Comparison of ENCODE assay signal across 33 mouse cellular contexts in the genomic region with DNA sequence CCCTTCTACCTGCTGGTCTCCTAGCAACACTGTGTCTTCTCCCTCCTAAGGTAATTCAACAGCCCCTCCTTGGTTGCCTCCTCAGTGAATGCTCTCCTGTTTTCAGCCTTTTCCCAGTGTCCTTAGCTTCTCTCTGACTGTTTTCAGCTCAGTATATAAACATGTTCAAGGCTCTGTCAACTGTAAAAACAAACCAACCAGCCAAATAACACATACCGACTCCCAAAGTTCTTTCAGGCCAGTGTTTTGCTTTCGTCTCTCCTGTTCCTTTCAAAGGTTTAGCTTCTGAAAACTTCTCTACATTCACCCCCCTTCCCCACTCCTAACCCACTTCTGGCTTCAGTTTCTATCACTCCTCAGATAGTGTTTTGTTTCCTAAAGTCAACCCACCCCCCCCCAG.
DNase-seq lines count a peak whose midpoint lies in the region; ATAC-seq and TF ChIP-seq lines count a peak whose summit lies in the region.
"Had no signal": no experiment of that assay in that cellular context is flagged by ENCODE, and none has a peak within 500 bp of the region (broad histone marks: within the 10 kb centered on the region; RNA-seq: fewer than 3 reads in every experiment).

No protein-coding gene starts in this region.

- no peaks in the 10 kb centered on the region for H3K9me3 ChIP-seq in liver, embryonic 15.5 days (replicated peaks)
- no peaks in the 10 kb centered on the region for H3K9me3 ChIP-seq in liver, embryonic 11.5 days (ENCODE audit: control insufficient read depth, low read length)
- no peaks in the 10 kb centered on the region for H3K9me3 ChIP-seq in MEL (replicated peaks; ENCODE audit: insufficient read depth, low read length)
- H3K9me3 ChIP-seq: embryonic facial prominence, embryonic 13.5 days; forebrain, embryonic 13.5 days; heart, embryonic 13.5 days; hindbrain, embryonic 10.5 days; hindbrain, embryonic 15.5 days; limb, embryonic 10.5 days; limb, embryonic 15.5 days; midbrain, embryonic 10.5 days; midbrain, embryonic 15.5 days; neural tube, embryonic 15.5 days had no signal

- no peaks in the 10 kb centered on the region for H3K27me3 ChIP-seq in heart, adult 2 months (ENCODE audit: control insufficient read depth, insufficient read depth, low read length)
- no peaks in the 10 kb centered on the region for H3K27me3 ChIP-seq in liver, embryonic 15.5 days
- no peaks in the 10 kb centered on the region for H3K27me3 ChIP-seq in liver, embryonic 11.5 days (replicated peaks; ENCODE audit: control insufficient read depth, insufficient read depth, low read length)
- no peaks in the 10 kb centered on the region for H3K27me3 ChIP-seq in MEL (ENCODE audit: control insufficient read depth in 1 of 2, insufficient read depth in 2 of 2, low read length in 2 of 2)
- H3K27me3 ChIP-seq: embryonic facial prominence, embryonic 13.5 days; forebrain, embryonic 13.5 days; heart, embryonic 13.5 days; hindbrain, embryonic 15.5 days; limb, embryonic 15.5 days; midbrain, embryonic 15.5 days; neural tube, embryonic 15.5 days had no signal

- no peak for TF ChIP-seq RAD21 in MEL (IDR thresholded peaks at IDR 0.05; ENCODE audit: low read depth, low read length)

- TF ChIP-seq EP300 in heart, adult 2 months (IDR thresholded peaks at IDR 0.05; ENCODE audit: insufficient read depth, low read depth, low read length) = no peak
- no peak for TF ChIP-seq EP300 in MEL (IDR thresholded peaks at IDR 0.05; ENCODE audit: low read depth in 1 of 2, low read length in 2 of 2)

- H3K9ac ChIP-seq in heart, adult 2 months (ENCODE audit: low read depth, low read length) = no peak overlapping the region
- H3K9ac ChIP-seq in liver, embryonic 15.5 days = no peak overlapping the region
- H3K9ac ChIP-seq in liver, embryonic 11.5 days (ENCODE audit: low read depth, low read length) = no peak overlapping the region
- H3K9ac ChIP-seq in MEL (ENCODE audit: control insufficient read depth, low read depth, low read length, poor library complexity, severe bottlenecking) = no peak overlapping the region
- H3K9ac ChIP-seq: embryonic facial prominence, embryonic 13.5 days; forebrain, embryonic 13.5 days; heart, embryonic 13.5 days; hindbrain, embryonic 15.5 days; limb, embryonic 15.5 days; midbrain, embryonic 15.5 days; neural tube, embryonic 15.5 days had no signal

- H3K4me1 ChIP-seq in heart, adult 2 months (ENCODE audit: control insufficient read depth, insufficient read depth, low read length) = peaks cover 14% of the 10 kb centered on the region
- H3K4me1 ChIP-seq in liver, embryonic 15.5 days (replicated peaks) = peaks cover 59% of the 10 kb centered on the region
- peaks cover 67% of the 10 kb centered on the region for H3K4me1 ChIP-seq in liver, embryonic 11.5 days (replicated peaks; ENCODE audit: control insufficient read depth, insufficient read depth, low read length)
- peaks cover 18 to 60% of the 10 kb centered on the region in 2 experiments for H3K4me1 ChIP-seq in MEL (ENCODE audit: control insufficient read depth in 1 of 2, insufficient read depth in 2 of 2, low read length in 2 of 2)
- H3K4me1 ChIP-seq: forebrain, embryonic 13.5 days; hindbrain, embryonic 15.5 days; midbrain, embryonic 15.5 days had no signal

- H3K27ac ChIP-seq in heart, adult 2 months = no peak overlapping the region
- 0 out of 2 replicates have a peak overlapping the region, but pooled peaks have one; percentile 14 for H3K27ac ChIP-seq in liver, embryonic 15.5 days (replicated peaks)
- no peak overlapping the region for H3K27ac ChIP-seq in liver, embryonic 11.5 days (ENCODE audit: low read depth, low read length)
- H3K27ac ChIP-seq in MEL (ENCODE audit: control insufficient read depth, low read depth, low read length) = peak overlapping the region; percentile 28; the same call in 1 of the 2 replicates
- H3K27ac ChIP-seq: embryonic facial prominence, embryonic 13.5 days; forebrain, embryonic 13.5 days; heart, embryonic 13.5 days; hindbrain, embryonic 10.5 days; hindbrain, embryonic 15.5 days; kidney, postnatal 0 days; limb, embryonic 10.5 days; limb, embryonic 15.5 days; midbrain, embryonic 10.5 days; midbrain, embryonic 15.5 days; neural tube, embryonic 15.5 days had no signal

- 50% methylated on average over 2 of the region's 2 CpGs for WGBS in heart, adult 2 months
- 49% methylated on average over 2 of the region's 2 CpGs for WGBS in liver, embryonic 15.5 days (ENCODE audit: insufficient replicate concordance)
- 44% methylated on average over 2 of the region's 2 CpGs for WGBS in liver, embryonic 11.5 days

- ATAC-seq in liver, embryonic 15.5 days (ENCODE audit: insufficient read depth) = no peak
- ATAC-seq in liver, embryonic 11.5 days (replicated peaks; ENCODE audit: low FRiP score) = no peak
- ATAC-seq: CD4-positive, CD25-positive, alpha-beta regulatory T cell, adult 4 months; forebrain, embryonic 13.5 days; inflammation-experienced regulatory T-cells, adult 6 months; midbrain, embryonic 15.5 days had no signal

- no peak overlapping the region for H3K4me2 ChIP-seq in liver, embryonic 15.5 days
- H3K4me2 ChIP-seq in liver, embryonic 11.5 days = no peak overlapping the region
- H3K4me2 ChIP-seq: embryonic facial prominence, embryonic 13.5 days; forebrain, embryonic 13.5 days; heart, embryonic 13.5 days; hindbrain, embryonic 15.5 days; limb, embryonic 15.5 days; midbrain, embryonic 15.5 days; neural tube, embryonic 15.5 days had no signal

- DNase-seq in heart, adult 11 months = peak; percentile 81
- DNase-seq in heart, adult 2 months = no peak
- no peak for DNase-seq in liver, embryonic 11.5 days (ENCODE audit: low spot score)
- no peak for DNase-seq in MEL (ENCODE audit: low read depth, low spot score)
- peak; percentile 44 for DNase-seq in fibroblast of lung, adult 2 months (ENCODE audit: low read depth)
- no peak for DNase-seq in urinary bladder, postnatal 14 days (ENCODE audit: low spot score)
- DNase-seq: adrenal gland, adult 8-10 months; cerebellum, adult 2 months; cerebellum, postnatal 14 days; gastrocnemius, postnatal 25 days; heart, adult 18-20 months; heart, postnatal 14 days; kidney, adult 11 months; layer of hippocampus, postnatal 36 days; lung, adult 2 months; retina, postnatal 1 day; right cerebral cortex, postnatal 14 days; thymus, postnatal 14 days had no signal

- H3K36me3 ChIP-seq in heart, adult 2 months (ENCODE audit: control insufficient read depth, insufficient read depth, low read length) = peaks cover 2% of the 10 kb centered on the region; the same call in 1 of the 2 replicates
- no peaks in the 10 kb centered on the region for H3K36me3 ChIP-seq in liver, embryonic 15.5 days (replicated peaks)
- H3K36me3 ChIP-seq in liver, embryonic 11.5 days (ENCODE audit: control insufficient read depth, insufficient read depth, low read length) = no peaks in the 10 kb centered on the region
- peaks cover 0 to 64% of the 10 kb centered on the region in 2 experiments; a peak in 2 of 4 replicates for H3K36me3 ChIP-seq in MEL (ENCODE audit: control insufficient read depth in 1 of 2, insufficient read depth in 2 of 2, low read length in 2 of 2)
- H3K36me3 ChIP-seq: embryonic facial prominence, embryonic 13.5 days; heart, embryonic 13.5 days; hindbrain, embryonic 10.5 days; hindbrain, embryonic 15.5 days; limb, embryonic 10.5 days; limb, embryonic 15.5 days; midbrain, embryonic 10.5 days; midbrain, embryonic 15.5 days; neural tube, embryonic 15.5 days had no signal

- intact Hi-C loops in heart, adult 2 months (cut with DNase I) = no loop called here

- no peaks in the 10 kb centered on the region for H3K79me2 ChIP-seq in heart, adult 2 months (replicated peaks; ENCODE audit: control insufficient read depth, insufficient read depth, low read length)
- H3K79me2 ChIP-seq in MEL (ENCODE audit: control insufficient read depth, insufficient read depth, low read length, poor library complexity) = no peaks in the 10 kb centered on the region

- no peak for TF ChIP-seq POLR2A in heart, adult 2 months (IDR thresholded peaks at IDR 0.05; ENCODE audit: insufficient read depth, low read depth, low read length)
- no peak for TF ChIP-seq POLR2A in MEL (IDR thresholded peaks at IDR 0.05; ENCODE audit: control insufficient read depth in 1 of 2, insufficient read depth in 1 of 2, low read depth in 1 of 2, low read length in 2 of 2, poor library complexity in 1 of 2)

- TF ChIP-seq CTCF in heart, adult 2 months (IDR thresholded peaks at IDR 0.05) = no peak
- TF ChIP-seq CTCF in MEL (IDR thresholded peaks at IDR 0.05 in 2 of 3, conservative IDR thresholded peaks at IDR 0.05 in 1 of 3; ENCODE audit: control insufficient read depth in 1 of 3, insufficient read depth in 1 of 3, low read depth in 2 of 3, low read length in 3 of 3, poor library complexity in 1 of 3, severe bottlenecking in 1 of 3) = no peak

- no peak overlapping the region for H3K4me3 ChIP-seq in heart, adult 2 months
- no peak overlapping the region for H3K4me3 ChIP-seq in liver, embryonic 15.5 days (replicated peaks)
- H3K4me3 ChIP-seq in liver, embryonic 11.5 days (ENCODE audit: low read depth, low read length) = no peak overlapping the region
- H3K4me3 ChIP-seq in MEL (ENCODE audit: control insufficient read depth in 1 of 2, insufficient read depth in 1 of 2, low read depth in 2 of 2, low read length in 2 of 2) = no peak overlapping the region
- H3K4me3 ChIP-seq: embryonic facial prominence, embryonic 13.5 days; erythroblast, embryonic 14.5 days; forebrain, embryonic 13.5 days; heart, embryonic 13.5 days; hindbrain, embryonic 10.5 days; hindbrain, embryonic 15.5 days; limb, embryonic 10.5 days; limb, embryonic 15.5 days; midbrain, embryonic 10.5 days; midbrain, embryonic 15.5 days; neural tube, embryonic 15.5 days had no signal

TF ChIP-seq in MEL, 35 proteins besides CTCF, POLR2A, EP300 and RAD21:
- TF ChIP-seq KAT2A (conservative IDR thresholded peaks at IDR 0.05; ENCODE audit: low read depth, low read length) (no peak), TCF12 (IDR thresholded peaks at IDR 0.05; ENCODE audit: low read depth, low read length) (no peak), MAZ (IDR thresholded peaks at IDR 0.05; ENCODE audit: low read depth, low read length) (no peak), ZNF384 (IDR thresholded peaks at IDR 0.05; ENCODE audit: low read depth, low read length) (no peak), POLR2AphosphoS5 (IDR thresholded peaks at IDR 0.05; ENCODE audit: borderline replicate concordance, low read depth, low read length) (no peak), ZC3H11A (IDR thresholded peaks at IDR 0.05; ENCODE audit: low read depth, low read length) (no peak), NRF1 (IDR thresholded peaks at IDR 0.05; ENCODE audit: insufficient read depth, low read depth, low read length, poor library complexity, severe bottlenecking) (no peak), MYC (IDR thresholded peaks at IDR 0.05; ENCODE audit: low read depth, low read length) (no peak)

Comparison
In these comparisons a context has a peak if more than half of its experiments do, and no peak if none do; other contexts are left out.
1. DNase-seq: peak in heart, adult 11 months (single experiment) and fibroblast of lung, adult 2 months (single experiment); none in heart, adult 2 months (0 of 2), liver, embryonic 11.5 days (single experiment), MEL (single experiment) and urinary bladder, postnatal 14 days (single experiment).
2. H3K27ac ChIP-seq: peak in liver, embryonic 15.5 days (single experiment) and MEL (single experiment); none in heart, adult 2 months (single experiment) and liver, embryonic 11.5 days (single experiment).